Mouse (Mus musculus): ENCODE results near the gene Ovol1.

Gene Ovol1

GRCm38 (mm10) chr19:5518721-5519120 is 41.7 kb downstream of the Ovol1 start:
- no peak for DNase-seq (ENCODE audit: low spot score in 2 of 2)

- DNase-seq (ENCODE audit: low spot score in 2 of 2), result no peak
Measured at GRCm38 (mm10) chr19:5516906-5517505, 43.4 kb downstream of the Ovol1 start.

GRCm38 (mm10) chr19:5515840-5516777 is 44.3 kb downstream of the Ovol1 start:
- peak in 1 of 2 experiments; percentile 39 for DNase-seq (ENCODE audit: low spot score in 2 of 2)

GRCm38 (mm10) chr19:5513005-5513349 is 47.5 kb downstream of the Ovol1 start:
- no peak for DNase-seq (ENCODE audit: low spot score in 2 of 2)

- DNase-seq (ENCODE audit: low spot score in 2 of 2), result peak in 1 of 2 experiments; percentile 56
Measured at GRCm38 (mm10) chr19:5512091-5513004, 48.1 kb downstream of the Ovol1 start.

- peak in 1 of 2 experiments; percentile 49 for DNase-seq (ENCODE audit: low spot score in 2 of 2)
Measured at GRCm38 (mm10) chr19:5511074-5511632, 49.3 kb downstream of the Ovol1 start.

- DNase-seq (ENCODE audit: low spot score in 2 of 2), result peak; percentile 92 to 97
Measured at GRCm38 (mm10) chr19:5510031-5511026, 50.1 kb downstream of the Ovol1 start, which contains the start of gene Snx32. Snx32 (minus strand) TSS chr19:5510538.

GRCm38 (mm10) chr19:5503687-5504086 is 56.8 kb downstream of the Ovol1 start, which contains the start of gene 1700020D05Rik:
1700020D05Rik (minus strand) TSS chr19:5503787.
- DNase-seq (ENCODE audit: low spot score in 2 of 2), result no peak

GRCm38 (mm10) chr19:5500330-5500875 is 60.0 kb downstream of the Ovol1 start:
- DNase-seq (ENCODE audit: low spot score in 2 of 2), result no peak
